Mouse (Mus musculus): ENCODE measurements around the gene Crybg3.

DNA sequence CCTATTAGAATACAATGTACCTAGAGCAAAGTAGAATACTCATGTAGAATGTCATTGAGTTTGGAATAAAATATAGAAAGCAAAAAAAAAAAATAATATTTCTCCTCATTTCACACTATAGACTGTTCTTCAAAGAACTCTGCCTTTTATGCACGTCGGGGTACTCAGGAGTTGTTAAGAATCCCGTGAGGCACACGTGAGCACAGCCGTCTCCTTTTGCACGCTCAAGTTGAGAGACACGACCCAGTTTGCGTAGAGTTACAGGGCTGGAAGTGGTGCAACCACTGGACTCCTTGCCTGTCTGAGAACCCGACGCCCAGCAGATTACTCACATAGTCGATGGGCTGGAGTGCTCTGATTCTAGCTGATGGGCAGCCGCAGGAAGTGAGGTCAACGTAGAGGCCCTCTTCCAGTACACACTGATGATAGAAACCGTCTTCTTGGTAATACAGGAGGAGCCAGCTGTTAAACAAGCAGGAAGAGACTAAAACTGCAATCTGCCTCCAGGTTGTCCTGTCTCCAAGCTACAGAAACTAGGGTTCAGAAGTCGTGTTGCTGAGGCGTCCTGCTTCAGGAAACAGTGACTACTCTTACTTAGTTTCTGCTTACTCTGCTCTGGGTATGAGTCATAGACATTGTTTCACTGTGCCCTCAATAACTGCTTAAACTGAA is 78.9 kb downstream of the Crybg3 start:
- TF ChIP-seq POLR2A (IDR thresholded peaks at IDR 0.05; ENCODE audit: low read depth, low read length): no peak
- TF ChIP-seq CTCF (conservative IDR thresholded peaks at IDR 0.05; ENCODE audit: insufficient read depth, insufficient read length, low read depth, low read length): no peak

Data from kidney, adult 2 months (tissue).